Comparison of ENCODE assay signal across 8 mouse cellular contexts in genomic region chr7:98164999-98165528, GRCm38 (mm10). TPM values are rescaled to one million over a fixed set of nuclear protein-coding genes. Genes with fewer than 3 reads are reported as not detected.
A peak's percentile ranks its signal among the peaks of the same experiment; 100 is the strongest.
DNase-seq lines count a peak whose midpoint lies in the region; ATAC-seq and TF ChIP-seq lines count a peak whose summit lies in the region.

No protein-coding gene starts in this region.

- no peaks in the 10 kb centered on the region for H3K9me3 ChIP-seq in kidney, embryonic 15.5 days (replicated peaks)

- TF ChIP-seq CTCF in thymus, adult 2 months (IDR thresholded peaks at IDR 0.05; ENCODE audit: borderline replicate concordance, control insufficient read depth, extremely low read depth, insufficient read depth, low read length, poor library complexity), result no peak
- no peak for TF ChIP-seq CTCF in spleen, adult 2 months (IDR thresholded peaks at IDR 0.05; ENCODE audit: extremely low read depth, insufficient read depth, insufficient read length, insufficient replicate concordance)

- no peak for TF ChIP-seq POLR2A in thymus, adult 2 months (IDR thresholded peaks at IDR 0.05; ENCODE audit: control insufficient read depth, extremely low read depth, insufficient read depth, low read length, poor library complexity)
- no peak for TF ChIP-seq POLR2A in spleen, adult 2 months (IDR thresholded peaks at IDR 0.05; ENCODE audit: low read depth, low read length)

- no peaks in the 10 kb centered on the region for H3K27me3 ChIP-seq in thymus, adult 2 months (ENCODE audit: control insufficient read depth, insufficient read depth, low read length)
- no peaks in the 10 kb centered on the region for H3K27me3 ChIP-seq in kidney, embryonic 15.5 days
- H3K27me3 ChIP-seq in spleen, adult 2 months (ENCODE audit: control insufficient read depth, insufficient read depth, low read length), result no peaks in the 10 kb centered on the region

- peak; percentile 73 for ATAC-seq in granulocyte monocyte progenitor cell, adult 5-6 weeks (replicated peaks; ENCODE audit: poor library complexity, severe bottlenecking)
- peak; percentile 72 for ATAC-seq in kidney, embryonic 15.5 days (replicated peaks; ENCODE audit: low FRiP score)

- H3K27ac ChIP-seq in thymus, adult 2 months (ENCODE audit: control insufficient read depth, insufficient read depth, low read length), result no peak overlapping the region
- H3K27ac ChIP-seq in kidney, embryonic 15.5 days, result peak overlapping the region; percentile 88
- peak overlapping the region; percentile 91 for H3K27ac ChIP-seq in spleen, adult 2 months (ENCODE audit: insufficient read depth, low read length)

- WGBS in thymus, adult 2 months, result 17% methylated on average over 10 of the region's 10 CpGs
- 37% methylated on average over 10 of the region's 10 CpGs for WGBS in kidney, embryonic 15.5 days
- 12% methylated on average over 10 of the region's 10 CpGs for WGBS in spleen, adult 2 months

- 0 out of 2 replicates have a peak overlapping the region, but pooled peaks have one; percentile 5 for H3K4me2 ChIP-seq in kidney, embryonic 15.5 days

- H3K4me3 ChIP-seq in thymus, adult 2 months (ENCODE audit: control insufficient read depth, insufficient read depth, low read length), result peak overlapping the region; percentile 10
- H3K4me3 ChIP-seq in kidney, embryonic 15.5 days (replicated peaks), result no peak overlapping the region
- H3K4me3 ChIP-seq in spleen, adult 2 months (ENCODE audit: extremely low read depth, insufficient read depth, insufficient read length), result peak overlapping the region; percentile 16; the same call in 1 of the 2 replicates

- no peak overlapping the region for H3K9ac ChIP-seq in kidney, embryonic 15.5 days

- no peaks in the 10 kb centered on the region for H3K36me3 ChIP-seq in thymus, adult 2 months (ENCODE audit: control insufficient read depth, insufficient read depth, low read length)
- no peaks in the 10 kb centered on the region for H3K36me3 ChIP-seq in kidney, embryonic 15.5 days
- H3K36me3 ChIP-seq in spleen, adult 2 months (ENCODE audit: control insufficient read depth, insufficient read depth, low read length), result no peaks in the 10 kb centered on the region

- H3K4me1 ChIP-seq in thymus, adult 2 months (replicated peaks; ENCODE audit: control insufficient read depth, insufficient read depth, low read length), result peaks cover 22% of the 10 kb centered on the region
- H3K4me1 ChIP-seq in kidney, embryonic 15.5 days, result peaks cover 52% of the 10 kb centered on the region
- peaks cover 15% of the 10 kb centered on the region for H3K4me1 ChIP-seq in spleen, adult 2 months (ENCODE audit: control insufficient read depth, insufficient read depth, insufficient read length)

- DNase-seq in thymus, adult 2 months, result peak; percentile 57
- no peak for DNase-seq in thymus, postnatal 0 days (ENCODE audit: low spot score)
- DNase-seq in lung, postnatal 14 days, result peak; percentile 54
- peak; percentile 43 to 47 for DNase-seq in spleen, adult 2 months (ENCODE audit: low read depth in 1 of 2, low spot score in 2 of 2)
- no peak for DNase-seq in cerebellum, adult 8-10 months
- DNase-seq in embryo, embryonic 10.5 days (ENCODE audit: low spot score), result no peak

RNA-seq across cellular contexts. Expression of gene Capn5, which starts 13.0 kb away (rescaled TPM):
- 21.4 and 25.3 TPM in 2 replicates for polyA plus RNA-seq in thymus, adult 2 months (2012; rRNA removed)
- polyA plus RNA-seq in thymus, postnatal 0 days (2015; fragmentation: Nextera tagmentation; extraction: Ambion mirVana), result 8.4 and 11.1 TPM in 2 replicates
- 3.2 and 5.2 TPM in 2 replicates for total RNA-seq in granulocyte monocyte progenitor cell, adult 5-6 weeks (2014; fragmentation: Nextera tagmentation)
- 1.2 and 1.3 TPM in 2 replicates for total RNA-seq in granulocyte monocyte progenitor cell, adult 5-6 weeks (2017)
- 12.7 and 14.1 TPM in 2 replicates for polyA plus RNA-seq in kidney, embryonic 15.5 days (2015; fragmentation: Nextera tagmentation; extraction: Ambion mirVana)
- 10.0 and 12.0 TPM in 2 replicates for polyA plus RNA-seq in spleen, adult 2 months (2012; rRNA removed)

RNA-seq across cellular contexts. Expression of gene Omp, which starts 19.8 kb away (rescaled TPM):
- polyA plus RNA-seq in thymus, adult 2 months (2012; rRNA removed), result 1.8 TPM in 2 replicates
- 0.55 and 0.70 TPM in 2 replicates for polyA plus RNA-seq in thymus, postnatal 0 days (2015; fragmentation: Nextera tagmentation; extraction: Ambion mirVana)
- total RNA-seq in granulocyte monocyte progenitor cell, adult 5-6 weeks (2014; fragmentation: Nextera tagmentation), result 0.32 and 0.64 TPM in 2 replicates
- total RNA-seq in granulocyte monocyte progenitor cell, adult 5-6 weeks (2017), result 0.31 TPM in 1 of 2 replicates, not detected in the other
- polyA plus RNA-seq in kidney, embryonic 15.5 days (2015; fragmentation: Nextera tagmentation; extraction: Ambion mirVana), result 0.39 and 0.60 TPM in 2 replicates
- 0.59 and 0.60 TPM in 2 replicates for polyA plus RNA-seq in spleen, adult 2 months (2012; rRNA removed)

RNA-seq across cellular contexts. Expression of gene B3gnt6, which starts 34.2 kb away (rescaled TPM):
- polyA plus RNA-seq in thymus, adult 2 months (2012; rRNA removed), result 0.34 and 0.40 TPM in 2 replicates
- 0.22 and 0.24 TPM in 2 replicates for polyA plus RNA-seq in thymus, postnatal 0 days (2015; fragmentation: Nextera tagmentation; extraction: Ambion mirVana)
- total RNA-seq in granulocyte monocyte progenitor cell, adult 5-6 weeks (2014; fragmentation: Nextera tagmentation), result 0.58 TPM in 1 of 2 replicates, not detected in the other
- not detected in 2 replicates for total RNA-seq in granulocyte monocyte progenitor cell, adult 5-6 weeks (2017)
- 0.06 TPM in 1 of 2 replicates, not detected in the other for polyA plus RNA-seq in kidney, embryonic 15.5 days (2015; fragmentation: Nextera tagmentation; extraction: Ambion mirVana)
- 0.09 and 0.22 TPM in 2 replicates for polyA plus RNA-seq in spleen, adult 2 months (2012; rRNA removed)

RNA-seq across cellular contexts. Expression of gene Myo7a, which starts 45.7 kb away (rescaled TPM):
- 8.0 and 10.1 TPM in 2 replicates for polyA plus RNA-seq in thymus, adult 2 months (2012; rRNA removed)
- 2.6 and 2.8 TPM in 2 replicates for polyA plus RNA-seq in thymus, postnatal 0 days (2015; fragmentation: Nextera tagmentation; extraction: Ambion mirVana)
- total RNA-seq in granulocyte monocyte progenitor cell, adult 5-6 weeks (2014; fragmentation: Nextera tagmentation), result 34.8 and 43.7 TPM in 2 replicates
- 22.0 and 26.2 TPM in 2 replicates for total RNA-seq in granulocyte monocyte progenitor cell, adult 5-6 weeks (2017)
- polyA plus RNA-seq in kidney, embryonic 15.5 days (2015; fragmentation: Nextera tagmentation; extraction: Ambion mirVana), result 14.4 and 15.4 TPM in 2 replicates
- 24.3 and 28.1 TPM in 2 replicates for polyA plus RNA-seq in spleen, adult 2 months (2012; rRNA removed)

Comparison
In these comparisons a context has a peak if more than half of its experiments do, and no peak if none do; other contexts are left out.
1. DNase-seq: peak in thymus, adult 2 months (single experiment), lung, postnatal 14 days (single experiment) and spleen, adult 2 months (2 of 2); none in thymus, postnatal 0 days (single experiment), cerebellum, adult 8-10 months (single experiment) and embryo, embryonic 10.5 days (single experiment).